Mouse (Mus musculus): ENCODE measurements at regions not wholly inside any gene's neighbourhood (a gene's known extent, or its start where the extent isn't known, plus 50 kb on each side); places are given as distances from the start of the nearest gene placed in this dataset.

GRCm38 (mm10) chr12:71429561-71430200 lies 120.0 kb downstream of the Dact1 start:
- peak; percentile 49 for DNase-seq (ENCODE audit: low read depth, low spot score)

GRCm38 (mm10) chr12:71430331-71430730 lies 120.6 kb downstream of the Dact1 start:
- no peak for DNase-seq (ENCODE audit: low read depth, low spot score)

- no peak for DNase-seq (ENCODE audit: low read depth, low spot score)
Observed at GRCm38 (mm10) chr12:71431116-71431515, 121.4 kb downstream of the Dact1 start.

- no peak for DNase-seq (ENCODE audit: low read depth, low spot score)
Observed at GRCm38 (mm10) chr12:71433549-71434200, 124.0 kb downstream of the Dact1 start.

- DNase-seq (ENCODE audit: low read depth, low spot score), result no peak
Observed at GRCm38 (mm10) chr12:71438254-71438653, 128.6 kb downstream of the Dact1 start.

GRCm38 (mm10) chr12:71440863-71441262 lies 131.2 kb downstream of the Dact1 start:
- DNase-seq (ENCODE audit: low read depth, low spot score), result no peak

- no peak for DNase-seq (ENCODE audit: low read depth, low spot score)
Observed at GRCm38 (mm10) chr12:71441272-71441671, 131.6 kb downstream of the Dact1 start.

- DNase-seq (ENCODE audit: low read depth, low spot score), result no peak
Observed at GRCm38 (mm10) chr12:71446177-71446891, 136.7 kb downstream of the Dact1 start.

- no peak for DNase-seq (ENCODE audit: low read depth, low spot score)
Observed at GRCm38 (mm10) chr12:71446892-71447268, 137.2 kb downstream of the Dact1 start.

- peak; percentile 69 for DNase-seq (ENCODE audit: low read depth, low spot score)
Observed at GRCm38 (mm10) chr12:71449032-71449431, 139.3 kb downstream of the Dact1 start.

GRCm38 (mm10) chr12:71450128-71450527 lies 140.4 kb downstream of the Dact1 start:
- DNase-seq (ENCODE audit: low read depth, low spot score), result no peak

GRCm38 (mm10) chr12:71450680-71451463 lies 141.2 kb downstream of the Dact1 start:
- DNase-seq (ENCODE audit: low read depth, low spot score), result no peak

- DNase-seq (ENCODE audit: low read depth, low spot score), result no peak
Observed at GRCm38 (mm10) chr12:71456900-71457299, 147.2 kb downstream of the Dact1 start.

- DNase-seq (ENCODE audit: low read depth, low spot score), result no peak
Observed at GRCm38 (mm10) chr12:71458559-71459176, 149.0 kb downstream of the Dact1 start.

GRCm38 (mm10) chr12:71460643-71461042 lies 151.0 kb downstream of the Dact1 start:
- peak; percentile 81 for DNase-seq (ENCODE audit: low read depth, low spot score)

GRCm38 (mm10) chr12:71467820-71468219 lies 158.1 kb downstream of the Dact1 start:
- DNase-seq (ENCODE audit: low read depth, low spot score), result no peak

GRCm38 (mm10) chr12:71468324-71468723 lies 158.6 kb downstream of the Dact1 start:
- DNase-seq (ENCODE audit: low read depth, low spot score), result no peak

- DNase-seq (ENCODE audit: low read depth, low spot score), result no peak
Observed at GRCm38 (mm10) chr12:71470983-71471715, 161.5 kb downstream of the Dact1 start.

- no peak for DNase-seq (ENCODE audit: low read depth, low spot score)
Observed at GRCm38 (mm10) chr12:71471720-71472119, 162.0 kb downstream of the Dact1 start.

GRCm38 (mm10) chr12:71476238-71476637 lies 166.6 kb downstream of the Dact1 start:
- peak; percentile 82 for DNase-seq (ENCODE audit: low read depth, low spot score)

GRCm38 (mm10) chr12:71477691-71478090 lies 168.0 kb downstream of the Dact1 start:
- DNase-seq (ENCODE audit: low read depth, low spot score), result no peak
